Mouse (Mus musculus): ENCODE results near the gene Iqsec1. TPM values are rescaled to one million over a fixed set of nuclear protein-coding genes. Genes with fewer than 3 reads are reported as not detected.
A peak's percentile ranks its signal among the peaks of the same experiment; 100 is the strongest.

Iqsec1 gene
- total and polyA plus RNA-seq, 2 experiments from 2014 or later, result 12.0 to 93.7 TPM

- DNase-seq (ENCODE audit: low spot score), result no peak
- H3K4me3 ChIP-seq (ENCODE audit: low read depth, low read length), result no peak overlapping the region
- ATAC-seq (ENCODE audit: insufficient read depth, low read depth), result no peak
- H3K36me3 ChIP-seq (replicated peaks; ENCODE audit: control insufficient read depth, insufficient read depth, low read length), result no peaks in the 10 kb centered on the region
- H3K27ac ChIP-seq (ENCODE audit: low read depth), result no peak overlapping the region
- no peaks in the 10 kb centered on the region for H3K9me3 ChIP-seq (replicated peaks; ENCODE audit: control insufficient read depth, low read length)
- H3K4me1 ChIP-seq (ENCODE audit: control insufficient read depth, insufficient read depth), result peaks cover 16% of the 10 kb centered on the region
- no peak overlapping the region for H3K9ac ChIP-seq (replicated peaks; ENCODE audit: low read depth, low read length)
- H3K27me3 ChIP-seq (ENCODE audit: control insufficient read depth, insufficient read depth, low read length), result no peaks in the 10 kb centered on the region
- H3K4me2 ChIP-seq (ENCODE audit: low read depth, low read length), result no peak overlapping the region
- 94% methylated on average over 1 of the region's 1 CpGs for WGBS
- TF ChIP-seq EP300 (IDR thresholded peaks at IDR 0.05; ENCODE audit: low read depth), result no peak
- no peak for TF ChIP-seq CTCF (IDR thresholded peaks at IDR 0.05; ENCODE audit: low read depth)
Measured at GRCm38 (mm10) chr6:90767874-90768273, 220.6 kb downstream of the Iqsec1 start.

DNA sequence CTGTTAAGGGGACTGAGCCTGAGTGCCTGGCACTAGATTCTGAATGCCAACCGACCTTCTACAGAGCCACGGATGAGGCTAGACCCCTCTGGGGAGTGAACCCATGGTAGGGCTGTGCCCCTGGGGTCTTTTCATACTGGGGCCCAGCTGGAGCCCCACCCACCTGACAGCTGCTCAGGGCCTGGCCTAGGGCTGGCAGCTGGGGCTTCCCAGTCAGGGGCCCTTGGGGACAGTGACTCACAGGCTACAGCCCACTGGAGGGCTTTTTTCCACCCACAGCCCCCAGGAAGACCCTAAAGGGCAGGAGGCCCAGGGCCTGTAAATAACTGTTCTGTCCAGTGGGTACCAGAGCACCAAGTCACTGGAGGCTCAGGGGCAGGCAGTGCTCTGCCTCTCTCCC is 223.7 kb downstream of the Iqsec1 start:
- H3K4me2 ChIP-seq (ENCODE audit: low read depth, low read length), result no peak overlapping the region; the same call in 1 of the 2 replicates
- no peaks in the 10 kb centered on the region for H3K9me3 ChIP-seq (replicated peaks; ENCODE audit: control insufficient read depth, low read length)
- no peaks in the 10 kb centered on the region for H3K27me3 ChIP-seq (ENCODE audit: control insufficient read depth, insufficient read depth, low read length)
- no peak overlapping the region for H3K4me3 ChIP-seq (ENCODE audit: low read depth, low read length)
- H3K27ac ChIP-seq (ENCODE audit: low read depth), result peak overlapping the region; percentile 88
- no peaks in the 10 kb centered on the region for H3K36me3 ChIP-seq (replicated peaks; ENCODE audit: control insufficient read depth, insufficient read depth, low read length)
- TF ChIP-seq EP300 (IDR thresholded peaks at IDR 0.05; ENCODE audit: low read depth) (no peak), CTCF (IDR thresholded peaks at IDR 0.05; ENCODE audit: low read depth) (no peak)
- H3K9ac ChIP-seq (replicated peaks; ENCODE audit: low read depth, low read length), result no peak overlapping the region; the same call in 1 of the 2 replicates
- 66% methylated on average over 2 of the region's 2 CpGs for WGBS
- 0 out of 2 replicates have a peak, but pooled peaks have one; percentile 11 for ATAC-seq (ENCODE audit: insufficient read depth, low read depth)
- H3K4me1 ChIP-seq (ENCODE audit: control insufficient read depth, insufficient read depth), result peaks cover 21% of the 10 kb centered on the region
- DNase-seq (ENCODE audit: low spot score), result no peak

DNA sequence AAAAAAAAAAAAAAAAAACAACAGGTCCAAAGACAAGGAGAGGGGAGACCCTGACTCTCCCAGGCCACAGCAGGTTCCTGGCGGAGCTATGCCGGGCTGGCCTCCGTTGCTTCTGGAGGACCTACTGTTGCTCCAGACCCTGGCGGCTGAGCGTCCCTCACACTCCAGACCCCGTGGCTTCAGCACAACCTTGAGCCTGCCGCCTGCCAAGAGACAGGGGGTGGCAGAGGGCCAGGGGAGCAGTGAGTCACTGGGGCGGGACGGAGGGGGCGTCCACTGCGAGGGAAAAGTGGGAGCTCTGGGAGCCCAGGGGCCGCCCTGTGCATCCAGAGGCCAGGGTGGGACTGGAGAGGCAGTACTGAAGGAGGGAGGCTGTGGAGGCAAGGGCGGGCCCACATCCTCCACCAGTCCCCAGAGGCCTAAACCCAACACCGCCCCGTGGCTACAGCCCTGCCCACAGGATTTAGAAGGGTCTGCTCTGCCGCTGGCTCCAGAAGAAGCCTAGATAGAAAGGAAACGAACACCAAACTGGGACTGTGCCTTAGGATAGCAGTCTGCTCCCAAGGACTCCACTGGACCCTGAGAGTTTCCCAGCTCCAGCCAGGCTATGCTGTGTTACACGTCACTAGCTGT is 224.4 kb downstream of the Iqsec1 start:
- DNase-seq (ENCODE audit: low spot score) (peak; percentile 94), ATAC-seq (ENCODE audit: insufficient read depth, low read depth) (peak; percentile 91)
- Histone ChIP-seq H3K36me3 (replicated peaks; ENCODE audit: control insufficient read depth, insufficient read depth, low read length) (no peaks in the 10 kb centered on the region), H3K4me2 (ENCODE audit: low read depth, low read length) (peak overlapping the region; percentile 56), H3K27ac (ENCODE audit: low read depth) (peak overlapping the region; percentile 88), H3K4me1 (ENCODE audit: control insufficient read depth, insufficient read depth) (peaks cover 20% of the 10 kb centered on the region), H3K27me3 (ENCODE audit: control insufficient read depth, insufficient read depth, low read length) (no peaks in the 10 kb centered on the region), H3K4me3 (ENCODE audit: low read depth, low read length) (peak overlapping the region; percentile 18; the same call in 1 of the 2 replicates), H3K9ac (replicated peaks; ENCODE audit: low read depth, low read length) (peak overlapping the region; percentile 41; the same call in 1 of the 2 replicates), H3K9me3 (replicated peaks; ENCODE audit: control insufficient read depth, low read length) (no peaks in the 10 kb centered on the region)
- TF ChIP-seq EP300 (IDR thresholded peaks at IDR 0.05; ENCODE audit: low read depth) (peak; percentile 53; the same call in 1 of the 2 replicates), CTCF (IDR thresholded peaks at IDR 0.05; ENCODE audit: low read depth) (no peak)
- WGBS, result 10% methylated on average over 18 of the region's 18 CpGs

DNA sequence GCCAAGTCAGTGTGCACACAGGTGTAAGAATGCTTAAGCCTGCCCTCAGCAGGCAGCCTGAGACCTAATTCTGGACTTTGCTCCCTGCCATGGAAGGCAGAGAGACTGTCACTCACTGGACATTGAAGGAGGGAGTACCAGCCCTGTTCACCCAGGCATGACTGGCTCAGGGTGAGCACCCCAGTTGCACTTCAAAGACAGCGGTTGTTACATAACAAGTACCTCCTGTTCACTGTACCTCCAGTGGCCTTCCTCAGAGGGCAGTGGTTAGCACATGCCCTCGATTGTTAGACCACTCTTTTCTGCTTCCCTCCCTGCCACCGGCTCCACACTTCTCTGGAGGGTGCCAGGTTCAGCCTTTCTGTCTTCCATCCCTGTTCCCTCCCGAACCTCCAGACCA is 225.2 kb downstream of the Iqsec1 start:
- WGBS, result 86% methylated on average over 4 of the region's 4 CpGs
- peak overlapping the region; percentile 18; the same call in 1 of the 2 replicates for H3K4me3 ChIP-seq (ENCODE audit: low read depth, low read length)
- no peak for ATAC-seq (ENCODE audit: insufficient read depth, low read depth)
- peak overlapping the region; percentile 41; the same call in 1 of the 2 replicates for H3K9ac ChIP-seq (replicated peaks; ENCODE audit: low read depth, low read length)
- TF ChIP-seq EP300 (IDR thresholded peaks at IDR 0.05; ENCODE audit: low read depth), result no peak
- no peak for TF ChIP-seq CTCF (IDR thresholded peaks at IDR 0.05; ENCODE audit: low read depth)
- peaks cover 20% of the 10 kb centered on the region for H3K4me1 ChIP-seq (ENCODE audit: control insufficient read depth, insufficient read depth)
- peak overlapping the region; percentile 88 for H3K27ac ChIP-seq (ENCODE audit: low read depth)
- H3K4me2 ChIP-seq (ENCODE audit: low read depth, low read length), result peak overlapping the region; percentile 56
- no peaks in the 10 kb centered on the region for H3K27me3 ChIP-seq (ENCODE audit: control insufficient read depth, insufficient read depth, low read length)
- DNase-seq (ENCODE audit: low spot score), result no peak
- H3K36me3 ChIP-seq (replicated peaks; ENCODE audit: control insufficient read depth, insufficient read depth, low read length), result no peaks in the 10 kb centered on the region
- no peaks in the 10 kb centered on the region for H3K9me3 ChIP-seq (replicated peaks; ENCODE audit: control insufficient read depth, low read length)

DNA sequence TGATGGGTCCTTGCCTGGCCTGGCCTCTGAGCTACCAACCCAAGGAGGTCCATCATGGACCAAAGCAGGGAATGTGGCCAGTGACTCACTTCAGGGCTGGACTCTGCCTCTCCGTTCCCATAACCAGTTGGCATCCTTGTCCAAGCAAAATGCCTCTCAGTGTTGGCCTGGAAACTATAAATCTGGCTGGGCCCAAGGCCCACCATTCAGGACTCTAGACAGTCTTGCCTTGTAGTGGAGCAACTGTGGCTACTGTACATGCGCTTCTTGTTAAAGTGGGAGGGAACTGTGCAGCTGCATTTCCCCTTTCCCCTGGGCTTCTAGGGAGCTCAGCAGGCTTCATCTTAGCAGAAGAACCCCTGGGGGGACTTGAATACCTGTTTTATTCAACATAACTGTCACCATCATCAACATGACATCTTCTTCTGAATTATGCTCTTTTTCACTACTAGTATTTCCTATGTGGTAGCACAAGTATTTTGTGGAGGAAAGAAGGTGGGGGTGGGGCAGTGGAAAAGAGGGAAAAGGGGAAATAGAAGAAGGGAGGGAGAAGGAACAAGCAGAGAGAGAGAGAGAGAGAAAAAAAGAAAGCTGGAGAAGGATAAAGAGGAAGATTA is 226.3 kb downstream of the Iqsec1 start:
- no peak for ATAC-seq (ENCODE audit: insufficient read depth, low read depth)

More for the DNA sequence above, 226.3 kb downstream of the Iqsec1 start:
- Histone ChIP-seq H3K27me3 (ENCODE audit: control insufficient read depth, insufficient read depth, low read length) (no peaks in the 10 kb centered on the region), H3K4me3 (ENCODE audit: low read depth, low read length) (no peak overlapping the region), H3K9me3 (replicated peaks; ENCODE audit: control insufficient read depth, low read length) (no peaks in the 10 kb centered on the region), H3K4me2 (ENCODE audit: low read depth, low read length) (no peak overlapping the region), H3K36me3 (replicated peaks; ENCODE audit: control insufficient read depth, insufficient read depth, low read length) (no peaks in the 10 kb centered on the region), H3K4me1 (ENCODE audit: control insufficient read depth, insufficient read depth) (peaks cover 22% of the 10 kb centered on the region), H3K9ac (replicated peaks; ENCODE audit: low read depth, low read length) (no peak overlapping the region), H3K27ac (ENCODE audit: low read depth) (no peak overlapping the region)
- 79% methylated on average over 2 of the region's 2 CpGs for WGBS
- no peak for DNase-seq (ENCODE audit: low spot score)
- TF ChIP-seq EP300 (IDR thresholded peaks at IDR 0.05; ENCODE audit: low read depth) (no peak), CTCF (IDR thresholded peaks at IDR 0.05; ENCODE audit: low read depth) (no peak)

All from heart, postnatal 0 days (tissue).